Mouse (Mus musculus) liver, embryonic 11.5 days (tissue): Measurements from ENCODE around the gene Tns1. TPM values are rescaled to one million over a fixed set of nuclear protein-coding genes. Genes with fewer than 3 reads are reported as not detected.

ENCODE experiments used
- ATAC-seq: fragments of 200-750 bp; cut with Nextera tagmentation; replicated peaks from 2 replicates; pipeline ENCODE4 v1.8.0; 2017; ENCODE audit warnings: moderate number of reproducible peaks, mild to moderate bottlenecking, moderate TSS enrichment, moderate library complexity; ENCODE audit not compliant: low FRiP score
- DNase-seq: peaks from one replicate; pipeline ENCODE4 v3.0.0-alpha.2; 2017; ENCODE audit warnings: low spot score
- H3K27ac ChIP-seq: fragments of 300-500 bp; sonication (generic); 2 replicates; pipeline ENCODE4 v1.5.1; 2014; ENCODE audit warnings: mild to moderate bottlenecking, low read depth, low read length, control low read depth
- H3K27me3 ChIP-seq: fragments of 300-500 bp; sonication (generic); replicated peaks from 2 replicates; pipeline ENCODE4 v1.6.1; 2014; ENCODE audit warnings: low read length, mixed read lengths; ENCODE audit not compliant: control insufficient read depth, insufficient read depth
- H3K36me3 ChIP-seq: fragments of 300-500 bp; sonication (generic); 2 replicates; pipeline ENCODE4 v1.6.1; 2014; ENCODE audit warnings: mild to moderate bottlenecking, low read length, moderate library complexity, mixed read lengths; ENCODE audit not compliant: control insufficient read depth, insufficient read depth
- H3K4me1 ChIP-seq: fragments of 300-500 bp; sonication (generic); replicated peaks from 2 replicates; pipeline ENCODE4 v1.6.1; 2014; ENCODE audit warnings: low read length, mixed read lengths; ENCODE audit not compliant: control insufficient read depth, insufficient read depth
- H3K4me2 ChIP-seq: fragments of 300-500 bp; sonication (generic); 2 replicates; pipeline ENCODE4 v1.6.1; 2014; ENCODE audit warnings: mild to moderate bottlenecking, control low read depth, moderate library complexity
- H3K4me3 ChIP-seq: fragments of 300-500 bp; sonication (generic); 2 replicates; pipeline ENCODE4 v1.5.1; 2014; ENCODE audit warnings: low read depth, low read length, control low read depth
- H3K9ac ChIP-seq: fragments of 300-500 bp; sonication (generic); 2 replicates; pipeline ENCODE4 v1.6.1; 2014; ENCODE audit warnings: low read depth, low read length, control low read depth
- H3K9me3 ChIP-seq: fragments of 300-500 bp; sonication (generic); 2 replicates; pipeline ENCODE4 v1.6.1; 2016; ENCODE audit warnings: low read length, inconsistent platforms, mixed read lengths; ENCODE audit not compliant: control insufficient read depth
- WGBS: fragments of 180-500 bp; shearing (Covaris S2); extraction: QIAGEN DNeasy Blood & Tissue Kit; methylation state at CpG from one replicate; pipeline ENCODE4 v1.1.7; 2014; 5-methylcytosine and 5-hydroxymethylcytosine counted together
- polyA plus RNA-seq: library from polyadenylated mRNA; unstranded; fragments of >200 nt; fragmentation: Nextera tagmentation; extraction: Ambion mirVana; gene quantifications from 2 replicates; pipeline ENCODE4 v1.2.1, GENCODE M21; 2014

Tns1 gene
- polyA plus RNA-seq, 1 experiment from 2014 or later, result 19.4 TPM

DNA sequence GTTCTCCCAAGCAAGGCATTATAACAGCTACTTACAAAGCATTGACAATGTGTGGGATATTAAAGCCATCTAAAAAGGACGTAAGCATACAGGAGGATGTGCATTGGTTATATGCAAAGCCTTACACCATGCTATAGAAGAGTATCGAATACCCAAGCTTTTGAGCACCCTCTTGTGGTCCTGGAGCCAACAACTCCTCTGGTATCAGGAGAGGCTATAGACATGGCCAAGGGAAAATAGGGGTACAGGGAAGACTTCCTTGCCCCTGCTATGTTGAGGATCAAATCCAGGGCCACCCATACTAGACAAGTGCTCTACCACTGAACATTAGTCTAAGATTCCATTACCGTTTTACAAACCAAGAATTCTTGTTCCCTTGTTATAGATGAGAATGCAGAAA, 7.8 kb upstream of the Tns1 start:
- DNase-seq (no peak), ATAC-seq (no peak)
- Histone ChIP-seq H3K27ac (no peak overlapping the region), H3K9me3 (no peaks in the 10 kb centered on the region), H3K36me3 (no peaks in the 10 kb centered on the region), H3K4me2 (no peak overlapping the region), H3K9ac (no peak overlapping the region), H3K4me1 (peaks cover 14% of the 10 kb centered on the region), H3K27me3 (no peaks in the 10 kb centered on the region), H3K4me3 (no peak overlapping the region)
- WGBS, result 69% methylated on average over 3 of the region's 3 CpGs

DNA sequence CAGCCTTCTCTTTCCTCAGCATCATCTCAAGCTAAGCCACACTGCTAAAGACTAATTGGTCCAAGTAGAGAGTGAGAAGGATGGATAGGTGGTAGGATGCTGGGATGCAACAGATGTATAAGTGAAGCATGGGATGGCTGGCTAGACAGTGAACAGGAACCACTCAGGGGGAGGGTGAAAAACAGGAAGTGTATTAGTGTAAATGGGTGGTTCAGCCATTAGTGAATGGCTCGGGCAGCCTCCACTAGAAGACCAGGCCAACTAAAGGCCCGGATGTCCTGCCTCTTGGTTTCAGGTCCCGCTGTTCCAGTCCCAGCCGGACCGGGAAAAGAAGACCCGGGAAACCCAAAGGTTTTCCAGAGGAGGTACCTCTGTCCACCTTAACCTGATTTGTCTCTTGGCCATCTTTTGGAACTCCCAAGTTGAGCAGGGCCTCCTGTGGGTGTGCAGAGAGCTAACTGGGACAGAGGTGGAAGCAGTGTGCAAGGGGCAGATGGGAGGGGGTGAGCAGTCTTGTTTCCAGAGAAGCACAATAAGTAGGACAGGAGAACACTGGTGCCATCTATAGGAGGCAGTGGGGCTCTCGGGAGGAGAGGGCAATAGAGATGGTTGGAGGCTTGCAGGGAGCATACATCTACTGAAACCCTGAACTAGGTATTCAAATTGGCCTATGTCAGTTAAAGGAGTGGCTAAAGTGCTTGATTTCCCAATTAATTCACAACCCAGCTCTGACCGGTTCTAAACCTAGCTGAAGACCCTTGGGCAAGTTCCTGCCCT, 6.8 kb upstream of the Tns1 start:
- Histone ChIP-seq H3K36me3 (no peaks in the 10 kb centered on the region), H3K27ac (no peak overlapping the region), H3K4me1 (peaks cover 14% of the 10 kb centered on the region), H3K27me3 (no peaks in the 10 kb centered on the region), H3K9me3 (no peaks in the 10 kb centered on the region), H3K4me3 (no peak overlapping the region), H3K4me2 (no peak overlapping the region), H3K9ac (no peak overlapping the region)
- ATAC-seq (no peak), DNase-seq (no peak)
- WGBS, result 78% methylated on average over 8 of the region's 8 CpGs

DNA sequence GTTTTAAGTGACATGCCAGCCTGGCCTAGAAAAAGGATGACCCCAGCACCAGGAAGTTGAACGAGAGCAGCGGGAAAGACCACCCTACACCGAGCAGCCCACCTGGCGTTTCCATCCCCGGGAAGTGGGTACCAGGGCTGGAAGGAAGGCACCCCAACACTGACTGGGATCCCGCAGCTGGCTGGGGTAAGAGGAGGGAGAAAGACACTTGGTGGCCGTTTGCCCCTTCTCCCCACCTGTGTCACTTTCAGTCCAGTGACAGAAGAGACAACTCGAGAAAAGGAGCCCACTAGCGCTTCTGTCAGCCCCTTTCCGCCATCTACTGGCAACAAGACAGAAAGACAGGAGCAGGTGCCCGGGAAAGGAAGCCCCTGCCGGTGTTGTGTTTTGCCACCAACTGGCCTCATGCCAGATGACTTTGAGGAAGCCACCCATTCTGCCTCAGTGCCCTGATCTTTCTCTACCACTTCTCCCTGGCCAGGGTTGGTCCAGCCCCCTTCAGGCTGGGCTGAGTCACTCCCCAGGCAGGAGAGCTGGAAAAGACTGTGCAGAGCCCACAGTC, 823 bp upstream of the Tns1 start, which contains the start of gene Rufy4:
TSS of gene Rufy4 (plus strand) at position 551 of the 562 bp plus-strand sequence.
- Histone ChIP-seq H3K27me3 (peaks cover 32% of the 10 kb centered on the region), H3K4me1 (peaks cover 6% of the 10 kb centered on the region; the same call in 1 of the 2 replicates), H3K9me3 (no peaks in the 10 kb centered on the region), H3K4me2 (peak within 1 kb of the TSS; percentile 97), H3K27ac (no peak within 1 kb of the TSS), H3K4me3 (peak within 1 kb of the TSS; percentile 58), H3K36me3 (no peaks in the 10 kb centered on the region), H3K9ac (peak within 1 kb of the TSS; percentile 50)
- ATAC-seq, result peak; percentile 40
- WGBS, result under 1% methylated on average over 12 of the region's 12 CpGs
- DNase-seq, result peak; percentile 71

DNA sequence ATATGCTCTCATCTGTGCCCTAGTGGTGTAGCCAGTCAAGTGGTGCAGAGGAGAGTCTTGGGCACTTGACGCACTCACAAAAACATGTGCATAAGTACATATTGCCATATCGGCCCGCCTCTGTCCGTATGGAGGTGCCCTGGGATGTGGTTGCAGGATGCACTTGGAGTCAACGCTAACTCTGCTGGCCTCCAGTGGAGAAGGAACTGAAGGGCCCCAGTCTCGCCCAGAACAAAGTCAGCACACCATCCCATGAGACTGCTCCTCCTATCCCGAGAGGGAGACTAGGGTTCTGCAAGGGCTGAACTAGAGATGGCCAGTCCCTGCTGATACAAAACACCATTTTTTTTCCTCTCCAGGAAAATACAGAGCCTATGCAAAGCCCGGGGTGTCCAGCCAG, 1.0 kb downstream of the Tns1 start:
- Histone ChIP-seq H3K36me3 (no peaks in the 10 kb centered on the region), H3K9ac (no peak overlapping the region), H3K4me2 (no peak overlapping the region; the same call in 1 of the 2 replicates), H3K27ac (no peak overlapping the region), H3K9me3 (no peaks in the 10 kb centered on the region), H3K4me1 (peaks cover 6% of the 10 kb centered on the region; the same call in 1 of the 2 replicates), H3K4me3 (no peak overlapping the region), H3K27me3 (peaks cover 38% of the 10 kb centered on the region)
- DNase-seq (no peak), ATAC-seq (no peak)
- WGBS, result 63% methylated on average over 8 of the region's 8 CpGs

DNA sequence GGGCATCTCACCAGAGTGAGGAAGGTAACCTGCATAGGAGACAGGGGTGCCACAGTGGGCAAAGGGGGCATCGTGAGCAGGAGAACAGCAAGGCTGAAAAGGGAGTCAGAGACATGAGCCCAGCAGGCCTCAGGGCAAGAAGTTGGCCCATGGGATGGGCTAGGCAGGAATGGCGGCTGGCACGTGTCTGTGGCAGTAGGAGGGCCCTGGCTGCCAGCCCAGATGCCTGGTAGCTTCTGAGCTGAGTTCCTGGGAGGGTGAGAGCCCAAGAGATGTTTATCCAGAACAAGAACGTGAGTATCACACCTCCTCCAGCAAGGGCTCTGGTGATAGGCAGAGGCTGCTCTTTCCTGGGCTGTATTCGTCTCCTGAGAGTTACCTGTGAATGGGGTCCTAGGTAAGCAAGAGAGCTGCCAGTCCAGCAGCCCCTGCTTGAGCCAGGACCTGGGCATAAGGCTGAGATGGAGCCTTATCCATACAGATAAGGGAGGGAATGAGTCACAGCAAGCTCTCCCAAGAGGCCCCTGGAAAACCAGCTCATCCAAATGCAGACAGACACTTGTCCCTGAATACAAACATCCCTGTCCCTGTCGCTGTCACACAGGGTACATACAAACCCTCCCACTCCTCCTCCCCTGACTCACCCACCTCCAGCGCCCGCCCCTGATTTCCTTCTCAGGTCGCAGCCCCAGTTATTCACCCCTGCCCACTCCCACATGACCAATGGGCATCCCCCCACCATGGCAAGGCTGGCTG, 2.2 kb downstream of the Tns1 start:
- whole genome bisulfite sequencing, result 49% methylated on average over 9 of the region's 9 CpGs
- no peak for DNase-seq
- H3K27me3 ChIP-seq, result peaks cover 38% of the 10 kb centered on the region

DNA sequence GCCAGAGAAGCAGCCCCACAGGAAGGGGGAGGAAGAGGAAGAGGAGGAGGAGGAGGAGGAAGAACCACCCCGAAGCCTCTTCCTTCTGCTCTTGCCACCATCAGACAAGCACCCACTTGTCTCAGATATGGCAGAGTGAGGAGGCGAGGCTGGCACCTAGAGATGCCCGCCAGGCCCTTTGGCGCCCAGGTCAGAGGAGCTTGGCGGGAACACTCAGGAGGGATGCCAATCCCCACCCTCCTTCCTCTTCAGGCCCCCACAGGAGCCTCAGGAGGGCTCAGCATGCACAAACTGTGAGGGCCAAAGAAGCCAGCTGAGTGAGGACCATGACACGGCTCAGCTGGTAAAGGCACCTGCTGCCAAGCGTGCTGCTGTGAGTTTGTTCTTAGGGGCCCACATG, 3.1 kb downstream of the Tns1 start:
- no peak overlapping the region for H3K4me3 ChIP-seq
- H3K4me1 ChIP-seq, result peaks cover 6% of the 10 kb centered on the region; the same call in 1 of the 2 replicates
- H3K36me3 ChIP-seq, result no peaks in the 10 kb centered on the region
- no peak overlapping the region for H3K4me2 ChIP-seq
- peaks cover 38% of the 10 kb centered on the region for H3K27me3 ChIP-seq
- H3K27ac ChIP-seq, result no peak overlapping the region
- 77% methylated on average over 7 of the region's 7 CpGs for WGBS
- no peak overlapping the region for H3K9ac ChIP-seq
- DNase-seq, result no peak
- no peaks in the 10 kb centered on the region for H3K9me3 ChIP-seq
- no peak for ATAC-seq

More for the DNA sequence above, 2.2 kb downstream of the Tns1 start:
- no peak for ATAC-seq
- no peak overlapping the region for H3K4me2 ChIP-seq
- no peaks in the 10 kb centered on the region for H3K36me3 ChIP-seq
- no peaks in the 10 kb centered on the region for H3K9me3 ChIP-seq
- peaks cover 6% of the 10 kb centered on the region; the same call in 1 of the 2 replicates for H3K4me1 ChIP-seq
- no peak overlapping the region for H3K9ac ChIP-seq
- H3K27ac ChIP-seq, result no peak overlapping the region
- H3K4me3 ChIP-seq, result no peak overlapping the region

DNA sequence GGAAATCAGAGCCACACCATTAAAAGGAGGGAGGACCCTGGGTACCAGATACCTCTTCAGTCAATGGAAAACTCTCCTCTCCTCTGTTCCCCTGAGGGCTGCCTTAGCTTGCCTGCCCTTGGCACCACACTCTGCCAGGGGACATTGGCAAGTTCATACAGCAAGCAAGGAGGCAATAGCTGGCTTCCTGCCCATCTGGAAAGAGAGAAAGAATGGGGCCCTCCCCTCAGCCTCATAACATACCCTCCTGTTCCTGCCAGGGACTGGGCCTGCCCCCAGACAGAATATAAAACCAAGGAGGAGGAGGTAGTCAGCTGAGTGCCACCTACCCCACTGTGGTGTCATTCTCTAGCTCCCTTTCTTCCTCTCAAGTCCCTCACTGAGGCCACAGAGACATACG, 5.1 kb downstream of the Tns1 start:
- Histone ChIP-seq H3K27ac (no peak overlapping the region), H3K9me3 (no peaks in the 10 kb centered on the region), H3K4me2 (no peak overlapping the region), H3K9ac (no peak overlapping the region), H3K4me3 (no peak overlapping the region), H3K36me3 (no peaks in the 10 kb centered on the region), H3K4me1 (peaks cover 1% of the 10 kb centered on the region; the same call in 1 of the 2 replicates), H3K27me3 (peaks cover 33% of the 10 kb centered on the region)
- 75% methylated on average over 1 of the region's 1 CpGs for WGBS
- ATAC-seq (no peak), DNase-seq (no peak)

DNA sequence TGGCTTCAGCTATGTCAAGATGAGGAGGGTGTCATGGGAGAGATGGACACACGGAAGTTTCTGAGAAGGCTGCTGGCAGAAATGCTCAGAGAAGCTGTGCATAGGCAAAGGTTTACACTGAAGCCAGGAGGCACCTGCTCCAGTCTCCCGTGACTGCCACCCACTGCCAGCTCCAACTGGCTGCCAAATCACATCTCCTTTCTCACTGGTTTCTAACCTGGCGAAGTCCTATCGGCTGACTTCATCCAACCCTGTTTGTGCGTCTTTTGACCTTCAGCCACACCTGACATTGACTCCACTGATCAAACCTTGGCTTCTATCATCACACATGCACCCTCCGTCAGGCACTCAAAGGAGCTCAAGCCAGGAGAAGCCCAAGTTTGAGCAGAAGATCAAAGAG, 6.4 kb downstream of the Tns1 start:
- peaks cover 22% of the 10 kb centered on the region for H3K27me3 ChIP-seq
- no peaks in the 10 kb centered on the region for H3K9me3 ChIP-seq
- H3K4me1 ChIP-seq, result no peaks in the 10 kb centered on the region; the same call in 1 of the 2 replicates
- H3K4me2 ChIP-seq, result no peak overlapping the region
- no peak overlapping the region for H3K4me3 ChIP-seq
- DNase-seq (no peak), ATAC-seq (no peak)
- no peak overlapping the region for H3K27ac ChIP-seq
- no peaks in the 10 kb centered on the region for H3K36me3 ChIP-seq
- whole genome bisulfite sequencing, result 79% methylated on average over 6 of the region's 6 CpGs
- no peak overlapping the region for H3K9ac ChIP-seq
